Comparison of ENCODE assay signal across 22 mouse cellular contexts in genomic region chr11:52496908-52497307, GRCm38 (mm10).
A peak's percentile ranks its signal among the peaks of the same experiment; 100 is the strongest.
DNase-seq lines count a peak whose midpoint lies in the region; TF ChIP-seq lines count a peak whose summit lies in the region.
"Had no signal": no experiment of that assay in that cellular context is flagged by ENCODE, and none has a peak within 500 bp of the region (broad histone marks: within the 10 kb centered on the region; RNA-seq: fewer than 3 reads in every experiment).

No protein-coding gene starts in this region.

- no peak for TF ChIP-seq POLR2A in lung, adult 2 months (IDR thresholded peaks at IDR 0.05; ENCODE audit: borderline replicate concordance, extremely low read depth, low read depth, low read length)

- intact Hi-C loops in gastrocnemius, adult 2 months (cut with DNase I), result no loop called here

- H3K4me3 ChIP-seq in gastrocnemius, adult 2 months, result no peak overlapping the region
- H3K4me3 ChIP-seq in lung, adult 2 months (replicated peaks; ENCODE audit: extremely low read depth, low read depth, low read length), result no peak overlapping the region
- H3K4me3 ChIP-seq: forebrain, embryonic 12.5 days; left cerebral cortex, adult 2 months; megakaryocyte, embryonic 14.5 days; midbrain, embryonic 15.5 days had no signal

- no peak for DNase-seq in gastrocnemius, adult 2 months
- DNase-seq in gastrocnemius, adult 8-10 months (ENCODE audit: low spot score in 2 of 2), result no peak
- DNase-seq in lung, adult 2 months, result no peak
- no peak for DNase-seq in lung, postnatal 25 days (ENCODE audit: low spot score)
- DNase-seq in A20 (ENCODE audit: low read depth, low spot score) (peak; percentile 10), MEL-GATA-1-ER (ENCODE audit: extremely low read depth, low read depth) (peak; percentile 11)
- DNase-seq in cerebellum, postnatal 36 days, result no peak
- no peak for DNase-seq in neural tube, embryonic 10.5 days (ENCODE audit: extremely low spot score, low spot score)
- DNase-seq: cerebellum, adult 9-10 months; gastrocnemius, postnatal 25 days; heart, postnatal 10 days; kidney, adult 2 months; kidney, postnatal 14 days; layer of hippocampus, adult 9-11 months; left cerebral cortex, postnatal 4 days; liver; retina, postnatal 1 day; right cerebral cortex, postnatal 4 days had no signal

- peak; percentile 8; the same call in 1 of the 2 replicates for TF ChIP-seq CTCF in gastrocnemius, adult 2 months (IDR thresholded peaks at IDR 0.05)
- 0 out of 2 replicates have a peak, but pooled peaks have one; percentile 6 for TF ChIP-seq CTCF in lung, adult 2 months (IDR thresholded peaks at IDR 0.05; ENCODE audit: insufficient read depth, low read length)

- H3K27ac ChIP-seq in gastrocnemius, adult 2 months, result no peak overlapping the region
- H3K27ac ChIP-seq: forebrain, embryonic 12.5 days; left cerebral cortex, adult 2 months; midbrain, embryonic 15.5 days had no signal

- no peaks in the 10 kb centered on the region for H3K4me1 ChIP-seq in lung, adult 2 months (ENCODE audit: control insufficient read depth, insufficient read depth, low read length)
- H3K4me1 ChIP-seq: forebrain, embryonic 12.5 days; midbrain, embryonic 15.5 days had no signal

- 92% methylated on average over 3 of the region's 3 CpGs for WGBS in lung, adult 2 months

Comparison
In these comparisons a context has a peak if more than half of its experiments do, and no peak if none do; other contexts are left out.
1. DNase-seq: peak in A20 (single experiment) and MEL-GATA-1-ER (single experiment); none in gastrocnemius, adult 2 months (single experiment), gastrocnemius, adult 8-10 months (0 of 2), lung, adult 2 months (single experiment), lung, postnatal 25 days (single experiment), cerebellum, postnatal 36 days (0 of 2) and neural tube, embryonic 10.5 days (single experiment).